Mouse (Mus musculus): ENCODE measurements around the gene Capn11.
"Not testable (repeated sequence)": the region's sequence is repeated elsewhere in the genome, so short reads cannot be mapped to it uniquely, and the experiment has no call there.

DNA sequence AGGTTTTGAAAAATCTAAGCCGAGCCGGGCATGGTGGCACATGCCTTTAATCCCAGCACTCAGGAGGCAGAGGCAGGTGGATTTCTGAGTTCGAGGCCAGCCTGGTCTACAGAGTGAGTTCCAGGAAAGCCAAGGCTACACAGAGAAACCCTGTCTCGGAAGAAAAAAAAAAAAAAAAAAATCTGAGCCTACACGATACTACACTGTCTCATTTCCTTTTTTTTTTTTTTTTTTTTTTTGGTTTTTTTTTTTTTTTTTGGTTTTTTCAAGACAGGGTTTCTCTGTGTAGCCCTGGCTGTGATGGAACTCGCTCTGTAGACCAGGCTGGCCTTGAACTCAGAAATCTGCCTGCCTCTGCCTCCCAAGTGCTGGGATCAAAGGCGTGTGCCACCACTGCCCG, 35.7 kb downstream of the Capn11 start:
- TF ChIP-seq POLR2A, CTCF (IDR thresholded peaks at IDR 0.05; ENCODE audit: insufficient read depth, low read depth, low read length): not testable (repeated sequence)

All from olfactory bulb, adult 2 months (tissue).